Mouse (Mus musculus): ENCODE data around the gene Stox1.
"Not testable (repeated sequence)": the region's sequence is repeated elsewhere in the genome, so short reads cannot be mapped to it uniquely, and the experiment has no call there.

The Stox1 gene

GRCm38 (mm10) chr10:62725771-62726687, at the start of gene Stox1:
Gene Stox1 (minus strand): TSS chr10:62726128.
- peak in 1 of 2 experiments; percentile 10 for DNase-seq (ENCODE audit: low spot score in 2 of 2)

- DNase-seq (ENCODE audit: low spot score in 2 of 2) = no peak
These were observed 24.9 kb upstream of the Stox1 start for GRCm38 (mm10) chr10:62750781-62751180.

GRCm38 (mm10) chr10:62739961-62740737, 14.2 kb upstream of the Stox1 start:
- no peak for DNase-seq (ENCODE audit: low spot score in 2 of 2)

- DNase-seq (ENCODE audit: low spot score in 2 of 2) = no peak
These were observed 11.2 kb upstream of the Stox1 start for GRCm38 (mm10) chr10:62736965-62737688.

- no peak for DNase-seq (ENCODE audit: low spot score in 2 of 2)
These were observed 4.9 kb upstream of the Stox1 start for GRCm38 (mm10) chr10:62730826-62731225.

GRCm38 (mm10) chr10:62724936-62725335, 992 bp downstream of the Stox1 start:
- no peak for DNase-seq (ENCODE audit: low spot score in 2 of 2)

- DNase-seq (ENCODE audit: low spot score in 2 of 2) = no peak
These were observed 3.2 kb downstream of the Stox1 start for GRCm38 (mm10) chr10:62722701-62723100.

- not testable (repeated sequence) for DNase-seq (ENCODE audit: low spot score in 2 of 2)
These were observed 5.4 kb downstream of the Stox1 start for GRCm38 (mm10) chr10:62720574-62720973.

GRCm38 (mm10) chr10:62713457-62713856, 12.5 kb downstream of the Stox1 start:
- no peak for DNase-seq (ENCODE audit: low spot score in 2 of 2)

GRCm38 (mm10) chr10:62703579-62703978, 22.3 kb downstream of the Stox1 start:
- no peak for DNase-seq (ENCODE audit: low spot score in 2 of 2)

GRCm38 (mm10) chr10:62702436-62702835, 23.5 kb downstream of the Stox1 start:
- no peak for DNase-seq (ENCODE audit: low spot score in 2 of 2)

- no peak for DNase-seq (ENCODE audit: low spot score in 2 of 2)
These were observed 33.2 kb downstream of the Stox1 start for GRCm38 (mm10) chr10:62692771-62693170.

GRCm38 (mm10) chr10:62692244-62692643, 33.7 kb downstream of the Stox1 start:
- no peak for DNase-seq (ENCODE audit: low spot score in 2 of 2)

- no peak for DNase-seq (ENCODE audit: low spot score in 2 of 2)
These were observed 38.8 kb downstream of the Stox1 start for GRCm38 (mm10) chr10:62687032-62687674.

GRCm38 (mm10) chr10:62683043-62683442, 42.9 kb downstream of the Stox1 start:
- DNase-seq (ENCODE audit: low spot score in 2 of 2) = no peak

GRCm38 (mm10) chr10:62679833-62680232, 46.1 kb downstream of the Stox1 start:
- DNase-seq (ENCODE audit: low spot score in 2 of 2) = no peak

GRCm38 (mm10) chr10:62677329-62677728, 48.6 kb downstream of the Stox1 start:
- no peak for DNase-seq (ENCODE audit: low spot score in 2 of 2)

GRCm38 (mm10) chr10:62676196-62676595, 49.7 kb downstream of the Stox1 start:
- no peak for DNase-seq (ENCODE audit: low spot score in 2 of 2)

- no peak for DNase-seq (ENCODE audit: low spot score in 2 of 2)
These were observed 53.6 kb downstream of the Stox1 start for GRCm38 (mm10) chr10:62672359-62672758.

GRCm38 (mm10) chr10:62669245-62669644, 56.7 kb downstream of the Stox1 start:
- no peak for DNase-seq (ENCODE audit: low spot score in 2 of 2)

GRCm38 (mm10) chr10:62668463-62668862, 57.5 kb downstream of the Stox1 start:
- DNase-seq (ENCODE audit: low spot score in 2 of 2) = no peak

Data from natural killer cell, adult 2 months (primary cell).